Mouse (Mus musculus) heart, embryonic 11.5 days (tissue): Measurements from ENCODE around the gene Hexa. TPM values are rescaled to one million over a fixed set of nuclear protein-coding genes. Genes with fewer than 3 reads are reported as not detected.

Source experiments
- ATAC-seq: fragments of 200-750 bp; cut with Nextera tagmentation; replicated peaks from 2 replicates; pipeline ENCODE4 v1.8.0; 2017; ENCODE audit warnings: moderate library complexity; ENCODE audit not compliant: insufficient number of reproducible peaks, low FRiP score, low TSS enrichment
- H3K27ac ChIP-seq: fragments of 300-500 bp; sonication (generic); 2 replicates; pipeline ENCODE4 v1.5.1; 2014; ENCODE audit warnings: mild to moderate bottlenecking, low read depth, low read length
- H3K27me3 ChIP-seq: fragments of 300-500 bp; sonication (generic); 2 replicates; pipeline ENCODE4 v1.6.1; 2014; ENCODE audit warnings: mild to moderate bottlenecking, low read length, mixed read lengths; ENCODE audit not compliant: control insufficient read depth, insufficient read depth
- H3K36me3 ChIP-seq: fragments of 300-500 bp; sonication (generic); 2 replicates; pipeline ENCODE4 v1.6.1; 2014; ENCODE audit warnings: mild to moderate bottlenecking, low read length, moderate library complexity, mixed read lengths; ENCODE audit not compliant: control insufficient read depth, insufficient read depth
- H3K4me1 ChIP-seq: fragments of 300-500 bp; sonication (generic); 2 replicates; pipeline ENCODE4 v1.6.1; 2014; ENCODE audit warnings: low read length; ENCODE audit not compliant: control insufficient read depth, insufficient read depth
- H3K4me2 ChIP-seq: fragments of 300-500 bp; sonication (generic); 2 replicates; pipeline ENCODE4 v1.6.1; 2014; ENCODE audit warnings: mild to moderate bottlenecking, moderate library complexity
- H3K4me3 ChIP-seq: fragments of 300-500 bp; sonication (generic); 2 replicates; pipeline ENCODE4 v1.5.1; 2014; ENCODE audit warnings: low read depth, low read length
- H3K9ac ChIP-seq: fragments of 300-500 bp; sonication (generic); 2 replicates; pipeline ENCODE4 v1.6.1; 2014; ENCODE audit warnings: mild to moderate bottlenecking, low read depth, low read length, moderate library complexity
- H3K9me3 ChIP-seq: fragments of 300-500 bp; sonication (generic); replicated peaks from 2 replicates; pipeline ENCODE4 v1.6.1; 2016; ENCODE audit warnings: low read length; ENCODE audit not compliant: control insufficient read depth
- WGBS: fragments of 180-500 bp; shearing (Covaris S2); extraction: QIAGEN DNeasy Blood & Tissue Kit; methylation state at CpG from one replicate; pipeline ENCODE4 v1.1.7; 2014; ENCODE audit not compliant: insufficient replicate concordance; 5-methylcytosine and 5-hydroxymethylcytosine counted together
- polyA plus RNA-seq: library from polyadenylated mRNA; unstranded; fragments of >200 nt; fragmentation: Nextera tagmentation; extraction: Ambion mirVana; gene quantifications from 2 replicates; pipeline ENCODE4 v1.2.1, GENCODE M21; 2014

Hexa gene
- polyA plus RNA-seq, 1 experiment from 2014 or later, result 67.1 TPM

DNA sequence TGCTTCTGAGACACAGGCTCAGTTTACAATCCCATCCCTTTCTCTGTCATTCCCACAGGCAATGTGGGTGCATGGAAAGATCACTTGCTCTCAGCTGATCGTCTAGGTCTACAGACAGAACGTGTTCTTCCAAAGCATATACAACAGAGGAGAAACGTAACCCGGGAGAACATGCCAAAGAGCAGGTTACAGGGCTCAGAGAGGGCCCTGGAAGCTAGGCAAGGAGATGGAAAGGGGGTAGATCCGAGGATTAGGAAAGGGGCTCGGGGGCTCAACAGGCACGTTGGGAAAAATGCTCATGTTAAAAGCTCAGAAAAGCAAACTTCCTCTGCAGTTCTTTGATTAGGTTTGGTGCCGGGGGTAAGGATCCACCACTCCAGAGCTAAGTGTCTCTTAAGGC lies 62.3 kb downstream of the Hexa start:
- ATAC-seq, result no peak
- Histone ChIP-seq H3K27ac (no peak overlapping the region), H3K36me3 (no peaks in the 10 kb centered on the region), H3K9me3 (no peaks in the 10 kb centered on the region), H3K9ac (no peak overlapping the region), H3K4me2 (no peak overlapping the region), H3K4me3 (no peak overlapping the region), H3K4me1 (no peaks in the 10 kb centered on the region), H3K27me3 (peaks cover 23% of the 10 kb centered on the region)
- WGBS, result 69% methylated on average over 8 of the region's 8 CpGs

DNA sequence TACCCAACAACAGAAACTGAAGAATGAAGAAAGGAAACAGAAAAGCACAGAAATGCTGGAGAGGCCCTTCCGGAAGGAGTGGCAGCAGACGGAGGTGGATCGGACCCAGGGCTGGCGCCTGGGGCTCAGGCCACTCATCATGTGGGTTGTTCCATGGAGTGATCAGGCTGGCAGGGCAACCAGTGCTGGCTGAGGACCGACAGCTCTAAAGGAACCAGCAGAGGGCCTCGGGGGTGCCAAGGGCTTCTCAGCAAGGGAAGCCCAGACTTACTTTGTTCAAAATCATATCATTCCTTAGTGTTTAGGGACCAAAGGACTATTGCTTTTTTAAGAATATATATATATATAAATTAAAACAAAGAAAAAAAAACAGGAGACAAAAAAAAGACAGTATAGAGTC lies 66.6 kb downstream of the Hexa start:
- peaks cover 23% of the 10 kb centered on the region for H3K27me3 ChIP-seq
- no peak overlapping the region for H3K4me2 ChIP-seq

DNA sequence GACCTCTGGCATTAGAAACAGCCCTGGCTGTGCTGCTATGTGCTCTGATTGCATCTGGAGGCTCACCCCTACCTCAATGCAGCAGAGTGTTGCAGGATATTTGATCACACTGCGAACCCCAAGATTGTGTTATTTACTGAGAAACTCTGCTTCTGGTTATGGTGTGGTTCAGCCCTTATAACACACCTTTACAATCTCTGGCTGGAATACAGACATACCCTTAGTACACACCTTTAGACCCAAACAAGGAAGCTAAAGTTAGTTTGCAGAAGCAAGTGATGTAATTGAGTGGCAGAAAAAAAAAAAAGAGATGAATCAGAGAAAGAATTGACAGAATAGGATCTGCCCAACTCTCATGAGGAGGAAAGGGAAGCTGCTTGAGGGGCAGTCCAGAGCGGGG lies 71.6 kb downstream of the Hexa start:
- Histone ChIP-seq H3K4me2 (no peak overlapping the region), H3K36me3 (no peaks in the 10 kb centered on the region), H3K27me3 (no peaks in the 10 kb centered on the region), H3K9me3 (no peaks in the 10 kb centered on the region), H3K27ac (no peak overlapping the region), H3K4me3 (no peak overlapping the region), H3K4me1 (no peaks in the 10 kb centered on the region), H3K9ac (no peak overlapping the region)
- ATAC-seq, result no peak
- 81% methylated on average over 2 of the region's 2 CpGs for WGBS

More for the DNA sequence above, 66.6 kb downstream of the Hexa start:
- no peak for ATAC-seq
- Histone ChIP-seq H3K9ac (no peak overlapping the region), H3K9me3 (no peaks in the 10 kb centered on the region), H3K4me1 (no peaks in the 10 kb centered on the region), H3K36me3 (no peaks in the 10 kb centered on the region), H3K27ac (no peak overlapping the region), H3K4me3 (no peak overlapping the region)
- 61% methylated on average over 6 of the region's 6 CpGs for WGBS

Other genes with a start within 250 kb of the Hexa start
- 29.5 and 29.6 TPM in 2 replicates for gene Adpgk, start 248.0 kb upstream of the Hexa start, polyA plus RNA-seq
- 7.3 and 7.9 TPM in 2 replicates for gene Bbs4, start 186.0 kb upstream of the Hexa start, polyA plus RNA-seq
- 15.3 and 15.4 TPM in 2 replicates for gene Arih1, start 52.9 kb upstream of the Hexa start, polyA plus RNA-seq
- 0.39 and 0.41 TPM in 2 replicates for gene Tmem202, start 307 bp downstream of the Hexa start, polyA plus RNA-seq
- 0.07 and 0.23 TPM in 2 replicates for gene Celf6, start 38.4 kb downstream of the Hexa start, polyA plus RNA-seq
- 19.2 and 21.7 TPM in 2 replicates for gene Parp6, start 77.7 kb downstream of the Hexa start, polyA plus RNA-seq
- gene Pkm, start 116.8 kb downstream of the Hexa start, polyA plus RNA-seq, result 1,555 and 1,889 TPM in 2 replicates
- 0.14 and 0.31 TPM in 2 replicates for gene Gramd2, start 140.6 kb downstream of the Hexa start, polyA plus RNA-seq
- gene Senp8, start 211.2 kb downstream of the Hexa start, polyA plus RNA-seq, result 14.9 and 15.1 TPM in 2 replicates
- gene Myo9a, start 211.4 kb downstream of the Hexa start, polyA plus RNA-seq, result 11.4 and 13.8 TPM in 2 replicates